Mouse (Mus musculus): ENCODE measurements at regions not wholly inside any gene's neighbourhood (a gene's known extent, or its start where the extent isn't known, plus 50 kb on each side); places are given as distances from the start of the nearest gene placed in this dataset. TPM values are rescaled to one million over a fixed set of nuclear protein-coding genes. Genes with fewer than 3 reads are reported as not detected.

DNA sequence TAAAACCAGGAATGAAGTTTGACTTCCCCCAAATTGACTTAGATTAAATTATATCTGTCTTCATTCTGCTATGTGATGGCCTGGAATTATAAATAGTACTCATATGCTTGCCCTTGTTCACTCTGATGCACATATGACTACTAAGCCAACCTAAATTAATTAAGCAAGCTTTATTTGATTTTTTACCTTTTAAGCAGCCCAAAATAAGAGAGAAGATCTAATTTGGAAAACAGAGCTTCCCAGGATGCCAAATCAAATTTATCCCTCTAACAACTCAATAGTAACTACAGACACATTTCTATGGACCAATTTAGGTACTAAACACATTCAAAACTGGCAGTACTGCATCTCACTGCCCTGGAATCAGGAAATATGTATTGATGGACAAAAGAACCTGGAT, 342.1 kb upstream of the Slc8a1 start:
- no peaks in the 10 kb centered on the region for H3K36me3 ChIP-seq (ENCODE audit: insufficient read depth, low read length)
- no peaks in the 10 kb centered on the region for H3K4me1 ChIP-seq (replicated peaks; ENCODE audit: insufficient read depth, low read length)

More for the DNA sequence above, 342.1 kb upstream of the Slc8a1 start:
- Histone ChIP-seq H3K4me2 (ENCODE audit: low read length) (no peak overlapping the region), H3K4me3 (replicated peaks; ENCODE audit: low read depth, low read length) (no peak overlapping the region), H3K9ac (ENCODE audit: low read depth, low read length) (no peak overlapping the region), H3K27ac (no peak overlapping the region), H3K9me3 (replicated peaks; ENCODE audit: low read length) (no peaks in the 10 kb centered on the region), H3K27me3 (ENCODE audit: insufficient read depth, low read length) (no peaks in the 10 kb centered on the region)
- TF ChIP-seq CTCF (IDR thresholded peaks at IDR 0.05; ENCODE audit: low read depth), result no peak
- ATAC-seq (replicated peaks; ENCODE audit: low FRiP score, low read depth) (no peak), DNase-seq (ENCODE audit: low spot score) (no peak)

Small RNAs in the stretch of these regions (microRNA-seq; reads per million reads assigned to microRNA genes)
- gene Gm23400 (not detected), gene Gm27359 (not detected)

Measured in kidney, postnatal 0 days (tissue).